Mouse (Mus musculus) B cell, adult 2 months (primary cell): ENCODE data around the gene Gstp3.
"Not testable (repeated sequence)": the region's sequence is repeated elsewhere in the genome, so short reads cannot be mapped to it uniquely, and the experiment has no call there.

ENCODE experiments used
- DNase-seq, 2 experiments: peaks; one replicate each; pipeline ENCODE4 v3.0.0; 2022

The Gstp3 gene

DNA sequence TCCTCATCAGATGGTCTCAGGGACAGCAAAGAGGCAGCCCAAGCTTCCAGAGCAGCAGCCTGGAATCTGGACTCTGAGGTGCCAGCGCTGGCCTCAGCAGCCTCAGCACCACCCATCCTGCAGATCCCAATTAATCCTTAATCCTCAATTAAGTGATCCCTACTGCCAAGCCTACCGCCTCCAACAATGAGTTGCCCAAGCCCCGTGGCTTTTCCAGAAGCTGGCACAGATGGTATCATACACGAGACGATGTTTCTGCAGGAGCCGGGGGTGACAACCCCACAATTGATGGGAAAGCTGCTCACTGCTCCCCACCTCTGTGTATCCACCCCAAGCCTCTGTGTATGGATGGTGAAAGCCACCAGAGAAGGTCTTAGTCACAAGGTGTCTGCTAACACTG, 29.8 kb upstream of the Gstp3 start:
- DNase-seq: no peak

DNA sequence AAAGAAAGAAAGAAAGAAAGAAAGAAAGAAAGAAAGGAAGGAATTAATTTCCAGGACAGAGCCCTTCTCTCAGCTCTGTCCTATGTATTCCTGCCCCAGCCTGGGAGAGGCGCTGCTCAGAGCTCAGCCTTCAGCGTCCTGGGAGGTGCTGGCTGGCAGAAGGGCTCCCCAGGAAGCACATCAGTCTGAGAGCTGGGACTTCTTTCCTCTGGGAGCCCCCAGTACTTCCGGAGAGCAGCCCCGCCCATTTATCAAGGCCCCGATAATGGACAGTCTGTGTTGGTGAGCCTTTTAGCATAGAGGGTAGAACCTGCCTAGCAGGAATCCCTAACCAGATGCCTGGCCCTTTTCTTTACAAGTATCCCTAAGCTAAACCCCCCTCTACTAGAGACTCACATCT, 28.8 kb upstream of the Gstp3 start:
- no peak for DNase-seq

DNA sequence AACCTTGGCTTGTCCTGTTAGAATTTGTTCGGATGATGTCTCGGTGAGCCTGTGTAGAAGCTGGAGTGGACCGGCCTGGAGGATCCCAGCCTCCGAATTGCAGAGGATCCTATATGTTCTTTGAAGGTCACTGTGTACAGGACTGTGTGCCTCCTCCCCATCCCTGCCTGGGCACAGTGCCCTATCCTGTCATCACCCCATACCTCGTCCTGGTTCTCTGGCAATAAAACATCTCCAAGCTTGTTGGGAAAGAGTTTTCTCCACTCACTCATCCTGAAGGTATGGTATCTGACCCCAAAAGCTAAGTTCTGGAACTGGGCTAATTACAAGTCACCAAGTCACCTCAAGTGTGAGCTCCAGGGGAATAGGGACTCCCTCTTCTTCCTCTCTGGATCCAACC, 27.7 kb upstream of the Gstp3 start:
- no peak for DNase-seq

DNA sequence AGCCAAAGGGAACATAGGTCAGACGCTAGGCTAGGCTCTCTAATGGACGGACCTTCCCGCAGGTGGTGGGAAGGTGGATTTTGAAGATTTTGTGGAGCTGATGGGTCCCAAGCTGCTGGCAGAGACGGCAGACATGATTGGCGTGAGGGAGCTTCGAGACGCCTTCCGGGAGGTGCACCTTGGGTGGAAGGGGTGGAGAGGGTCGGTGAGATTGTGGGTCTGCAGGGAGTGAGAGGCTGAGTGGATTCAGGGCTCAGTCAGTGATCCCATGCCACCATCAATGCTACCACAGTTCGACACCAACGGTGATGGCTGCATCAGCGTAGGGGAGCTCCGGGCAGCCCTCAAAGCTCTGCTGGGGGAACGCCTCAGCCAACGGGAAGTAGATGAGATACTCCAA, 26.8 kb upstream of the Gstp3 start:
- DNase-seq: no peak

DNA sequence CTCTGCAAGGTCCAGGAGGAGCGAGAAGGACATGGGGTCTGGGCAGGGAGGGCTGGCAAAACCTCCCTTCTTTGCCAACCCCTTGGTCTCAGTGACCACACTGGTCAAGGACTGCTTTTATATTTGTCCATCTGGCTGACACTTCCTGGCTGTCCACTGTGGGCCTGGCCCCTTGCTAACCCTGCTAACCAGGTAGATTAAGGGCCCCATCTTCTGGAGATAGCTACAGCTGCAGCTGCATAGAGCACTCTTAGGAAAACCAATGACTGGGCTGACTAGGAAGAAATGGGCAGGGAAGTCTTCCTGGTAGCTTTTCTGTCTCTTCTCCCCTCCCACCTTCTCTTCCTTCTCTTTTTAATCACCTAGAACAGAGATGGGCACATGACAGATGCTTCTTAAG, 25.6 kb upstream of the Gstp3 start:
- no peak for DNase-seq

DNA sequence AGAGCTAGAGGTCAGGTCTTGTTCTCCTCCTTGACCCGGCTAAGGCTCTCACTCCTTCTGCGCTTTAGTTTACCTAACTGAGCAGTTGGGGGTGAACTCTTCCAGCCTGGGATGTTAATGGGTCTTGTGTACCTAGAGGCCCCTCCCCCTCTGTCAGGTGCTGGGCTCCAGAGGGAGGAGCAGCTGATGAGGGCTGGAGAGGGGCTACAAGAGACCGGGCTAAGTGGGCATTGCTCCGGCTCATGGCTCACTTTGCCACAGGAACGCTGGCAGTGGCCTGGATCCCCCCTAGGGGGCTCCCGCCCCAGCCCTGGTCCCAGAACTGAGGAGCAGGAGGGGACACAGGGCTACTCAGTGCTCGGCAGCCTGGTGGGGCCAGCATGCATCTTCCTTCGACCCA, 24.5 kb upstream of the Gstp3 start:
- DNase-seq: no peak

DNA sequence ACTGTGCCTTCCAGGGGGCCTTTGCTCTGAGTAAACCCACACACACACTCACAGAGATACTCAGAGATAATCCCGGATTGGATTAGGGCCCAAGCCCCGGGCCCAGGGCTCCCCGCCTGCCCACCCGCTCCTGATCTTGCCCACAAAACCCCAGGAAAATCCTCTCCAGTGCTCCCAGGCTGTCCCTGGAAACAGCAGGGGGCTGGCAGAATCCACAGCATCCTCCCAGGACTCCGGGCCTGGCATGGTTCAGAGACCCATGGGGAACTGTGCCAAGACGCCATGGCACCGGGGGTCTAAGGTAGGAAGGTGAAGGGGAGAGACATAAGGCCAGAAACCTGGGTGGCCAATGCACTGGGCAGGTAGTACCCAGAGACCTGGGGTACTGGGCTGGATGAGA, 23.9 kb upstream of the Gstp3 start:
- no peak for DNase-seq

DNA sequence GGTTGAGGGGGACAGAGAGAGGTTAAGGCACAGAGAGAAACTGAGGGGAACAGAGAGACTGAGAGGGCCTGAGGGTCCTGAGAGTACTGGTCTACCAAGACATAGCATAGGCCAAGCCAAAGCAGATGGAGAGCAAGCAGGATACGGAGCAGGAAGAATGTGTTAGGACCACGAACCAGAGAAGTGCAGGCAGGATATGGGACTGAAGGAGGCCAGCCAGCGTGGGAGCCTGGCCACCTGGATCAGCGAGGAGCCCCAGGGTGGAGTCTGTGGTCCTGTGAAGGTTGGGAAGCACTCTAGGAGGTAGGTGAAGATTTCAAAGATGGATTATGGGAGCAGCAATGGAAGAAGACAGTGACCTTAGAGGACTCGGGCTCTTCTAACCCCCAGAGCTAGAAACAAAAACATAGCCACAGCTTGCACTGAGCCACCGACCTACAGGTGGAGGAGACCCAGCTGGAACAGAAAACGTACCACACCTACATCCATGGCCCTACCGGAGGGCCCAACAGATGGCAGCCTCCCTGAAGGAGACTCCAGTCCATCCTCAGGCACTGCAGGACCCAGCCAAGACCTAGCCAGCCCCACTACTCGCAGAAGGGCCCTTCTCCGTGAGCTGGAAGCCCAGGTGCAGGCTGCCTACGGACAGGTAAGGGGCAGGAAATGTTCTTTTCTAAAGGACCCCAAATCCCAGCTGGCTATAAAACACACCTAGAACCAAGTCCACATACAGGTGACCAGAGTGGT, 23.0 kb upstream of the Gstp3 start:
- no peak for DNase-seq

DNA sequence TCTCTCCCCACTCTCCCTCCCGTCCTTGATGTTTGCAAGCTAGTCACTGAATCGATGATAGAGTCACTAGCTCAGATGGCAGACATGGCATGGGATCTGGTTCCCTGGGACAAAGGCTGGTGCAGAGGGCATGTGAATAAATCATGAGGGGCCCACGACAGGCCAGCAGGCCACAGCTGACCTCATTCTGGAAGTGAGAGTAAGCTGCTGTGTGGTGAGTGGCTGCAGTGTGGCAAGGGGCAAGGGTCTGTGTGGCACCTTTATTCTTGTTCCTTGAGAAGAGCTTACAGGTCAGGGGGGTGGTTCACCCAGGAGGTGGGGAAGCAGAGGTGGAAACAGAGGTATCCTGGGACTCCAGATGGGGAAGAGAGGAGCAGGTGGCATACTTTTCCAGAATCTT, 22.0 kb upstream of the Gstp3 start, which contains the start of gene Cabp2:
Gene Cabp2, plus strand, starts transcription at position 185 of the 400 bp plus-strand sequence.
- no peak for DNase-seq

DNA sequence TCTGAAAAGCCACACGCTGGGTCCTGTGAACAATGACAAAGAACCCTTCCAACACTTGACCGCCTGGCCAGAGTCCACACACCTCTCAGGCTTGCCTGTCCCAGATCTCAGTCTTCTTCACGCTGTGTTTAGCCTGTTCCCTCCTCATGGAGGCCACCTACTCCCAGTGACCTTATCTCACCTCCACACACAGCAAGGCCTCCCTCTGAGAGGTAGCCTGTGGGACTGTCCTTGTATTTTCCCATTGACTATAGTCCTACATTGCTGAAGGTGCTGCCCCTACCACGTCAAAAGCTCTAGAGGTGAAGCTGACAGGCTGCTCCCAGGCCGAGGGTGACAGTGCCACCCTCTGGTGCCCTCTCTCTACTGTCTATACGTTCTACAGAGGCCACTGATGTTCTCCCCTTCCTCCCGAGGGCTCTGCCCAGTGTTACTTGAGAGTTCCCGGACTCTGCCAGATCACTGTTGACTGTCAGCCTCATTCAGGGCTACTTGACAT, 21.2 kb upstream of the Gstp3 start:
- DNase-seq: no peak

DNA sequence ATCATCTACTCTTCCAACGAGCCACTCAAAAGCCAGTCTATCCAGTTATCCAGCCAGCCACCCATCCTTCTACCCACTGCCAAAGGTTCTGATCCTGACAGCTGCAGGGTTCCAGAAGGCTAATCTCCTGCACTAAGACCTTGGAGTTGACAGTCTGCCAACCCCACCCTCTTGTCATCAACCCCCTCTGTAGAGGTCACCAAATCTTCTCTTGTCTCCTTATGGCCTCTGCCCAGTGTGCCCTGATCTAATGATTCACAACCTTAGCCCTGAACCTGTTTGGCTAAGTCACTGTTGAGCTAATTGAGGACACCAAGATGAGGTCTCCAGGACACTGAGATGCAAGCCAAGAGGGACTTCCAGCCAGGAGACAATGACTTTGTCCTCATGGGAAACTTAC, 20.2 kb upstream of the Gstp3 start:
- DNase-seq: no peak

DNA sequence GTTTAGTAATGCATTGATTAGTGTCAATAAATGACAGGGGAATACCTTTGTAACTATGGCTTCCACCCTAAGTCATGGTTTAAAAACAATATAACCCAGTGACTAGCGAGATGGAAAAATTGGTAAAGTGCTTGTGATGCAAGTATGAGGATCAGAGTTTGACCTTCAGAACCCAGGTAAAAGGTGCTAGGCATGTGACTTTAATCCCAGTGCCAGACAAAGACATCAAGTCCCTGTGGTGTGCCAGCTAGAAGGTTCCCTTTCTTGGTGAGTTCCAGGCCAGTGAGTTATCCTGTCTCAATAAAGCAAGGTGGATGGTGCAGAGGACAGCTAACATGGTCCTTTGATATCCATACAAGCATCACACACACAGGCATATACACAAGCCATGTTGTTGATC, 16.2 kb upstream of the Gstp3 start:
- DNase-seq: no peak

DNA sequence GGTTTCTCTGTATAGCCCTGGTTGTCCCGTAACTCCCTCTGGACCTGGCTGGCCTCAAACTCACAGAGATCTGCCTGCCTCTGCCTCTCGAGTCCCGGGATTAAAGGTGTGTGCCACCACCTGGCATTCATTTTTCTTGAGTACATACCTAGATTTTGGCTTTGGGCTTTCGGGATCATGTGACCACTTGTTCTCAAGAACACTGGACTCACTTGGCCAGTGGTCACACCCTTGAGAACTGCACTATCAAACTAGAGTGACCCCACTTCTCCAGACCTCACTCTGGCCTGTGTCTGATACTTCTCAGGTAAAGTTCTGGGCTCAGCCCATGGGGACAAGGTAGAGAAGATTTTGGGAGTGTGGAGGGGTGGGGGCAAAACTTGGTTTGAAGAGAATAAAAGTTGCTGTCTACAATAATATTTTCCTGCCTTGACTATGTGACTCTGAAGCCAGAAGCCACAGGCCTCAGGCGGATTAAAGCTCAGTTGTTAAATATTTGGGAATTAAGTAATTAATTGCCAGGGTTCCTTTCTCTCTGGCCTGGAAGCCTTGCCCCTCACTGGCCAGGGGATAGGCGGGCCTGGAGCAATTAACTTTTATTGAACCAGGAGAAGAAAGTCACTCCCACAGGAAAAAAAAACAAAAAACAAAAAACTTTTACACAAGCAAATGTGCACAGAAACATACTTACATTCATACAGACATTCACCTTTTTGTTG, 13.5 kb upstream of the Gstp3 start:
- DNase-seq: no peak

DNA sequence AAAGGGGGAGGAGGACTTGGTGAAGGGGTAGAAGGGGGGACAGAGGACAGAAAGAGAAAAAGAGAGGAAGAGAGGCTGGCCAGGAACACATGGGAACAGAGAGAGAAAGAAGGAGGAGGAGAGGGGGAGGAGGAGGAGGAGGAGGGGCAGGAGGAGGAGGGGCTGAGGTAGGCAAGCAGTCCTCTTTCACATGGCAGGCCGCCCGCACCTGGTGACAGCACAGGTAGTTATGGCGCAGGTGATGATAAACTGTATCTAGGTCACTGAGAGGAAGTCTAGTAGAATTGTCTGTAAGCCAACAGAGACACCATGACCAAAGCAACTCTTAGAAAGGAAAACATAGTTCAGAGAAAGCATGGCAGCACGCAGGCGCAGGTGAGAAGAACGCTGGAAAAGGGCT, 12.0 kb upstream of the Gstp3 start:
- DNase-seq: no peak

DNA sequence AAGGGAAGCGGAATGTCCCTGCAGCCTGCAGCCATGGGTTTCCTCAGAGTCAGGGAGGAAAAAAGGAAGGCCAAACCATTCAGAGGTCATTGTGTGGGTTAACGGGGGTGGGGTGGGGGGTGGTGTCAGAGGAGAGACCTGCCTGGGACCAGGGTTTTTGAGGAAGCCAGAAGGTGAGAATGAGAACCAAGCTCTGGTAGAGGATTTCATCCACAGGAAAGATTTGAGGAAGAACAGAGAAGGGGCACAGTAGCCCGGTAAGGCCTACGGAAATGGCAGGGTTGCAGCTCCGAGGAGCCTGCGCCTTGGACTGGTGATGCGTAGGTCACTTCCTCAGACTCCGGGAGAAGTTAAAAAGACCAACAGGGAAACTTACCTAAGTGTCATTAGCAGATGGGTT, 11.4 kb upstream of the Gstp3 start:
- no peak for DNase-seq

DNA sequence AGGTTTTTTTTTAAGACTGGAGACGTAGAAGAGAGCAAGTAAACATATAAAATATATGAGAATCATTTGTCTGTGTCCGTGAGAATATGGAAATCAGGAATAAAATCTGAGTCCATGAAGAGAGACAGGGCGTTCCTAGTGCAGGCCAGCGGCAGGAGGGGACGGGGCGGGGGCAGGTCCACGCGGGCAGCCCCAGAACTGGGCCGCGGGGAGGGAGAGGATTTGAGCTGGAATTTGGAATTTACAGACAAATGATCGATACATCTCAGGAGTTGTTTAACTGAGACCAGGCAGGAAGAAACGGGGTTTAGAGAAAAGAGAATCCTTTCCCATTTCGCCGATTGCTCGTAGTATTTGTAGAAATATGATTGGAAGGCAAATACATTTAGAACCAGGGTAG, 10.9 kb upstream of the Gstp3 start:
- no peak for DNase-seq

DNA sequence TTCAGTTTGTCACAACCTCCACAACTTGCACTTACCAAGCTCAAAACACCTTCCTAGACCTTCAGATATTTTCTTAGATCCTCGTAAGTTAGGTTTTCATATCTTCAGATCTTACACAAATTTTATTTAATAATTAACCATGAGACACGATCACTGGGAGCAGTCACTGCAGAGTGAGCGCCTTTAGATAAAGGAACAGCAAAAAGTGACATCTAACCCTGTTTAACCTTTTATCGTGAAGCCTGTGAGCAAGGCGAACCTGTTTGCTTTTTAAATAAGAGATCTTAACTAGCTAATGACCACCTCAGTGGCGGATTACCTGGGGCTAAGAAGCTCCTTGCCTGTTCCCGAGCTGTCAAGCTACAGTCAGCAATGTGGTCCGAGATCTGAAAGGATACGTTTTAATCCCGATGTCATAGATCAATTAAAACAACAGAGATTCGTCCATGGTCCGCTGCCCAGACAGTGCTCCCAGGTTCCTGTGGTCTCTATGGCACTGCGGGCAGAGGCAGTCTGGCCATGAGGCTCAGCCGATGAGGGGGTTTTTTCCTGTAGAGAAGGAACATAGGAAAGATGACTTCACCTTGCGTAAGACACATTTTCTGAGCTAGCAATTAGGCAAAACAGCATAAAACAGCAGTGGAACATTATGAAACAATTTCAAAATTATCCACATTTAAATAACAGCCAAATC, 9.5 kb upstream of the Gstp3 start:
- no peak for DNase-seq

DNA sequence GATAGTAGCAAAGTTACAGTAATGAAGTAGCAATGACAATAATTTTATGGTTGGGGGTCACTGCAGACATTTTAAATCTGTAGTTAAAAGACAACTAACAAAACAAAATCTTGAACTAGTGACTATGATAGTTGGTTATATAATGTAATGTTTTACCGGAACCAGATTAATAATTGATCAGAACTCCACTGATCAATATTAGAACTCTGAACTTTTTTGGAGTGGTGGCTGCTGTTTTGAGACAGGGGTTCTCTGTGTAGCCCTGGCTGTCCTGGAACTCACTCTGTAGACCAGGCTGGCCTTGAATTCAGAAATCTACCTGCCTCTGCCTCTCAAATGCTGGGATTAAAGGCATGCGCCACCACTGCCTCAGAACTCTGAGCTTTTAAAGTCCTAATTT, 8.9 kb upstream of the Gstp3 start:
- DNase-seq: not testable (repeated sequence)

DNA sequence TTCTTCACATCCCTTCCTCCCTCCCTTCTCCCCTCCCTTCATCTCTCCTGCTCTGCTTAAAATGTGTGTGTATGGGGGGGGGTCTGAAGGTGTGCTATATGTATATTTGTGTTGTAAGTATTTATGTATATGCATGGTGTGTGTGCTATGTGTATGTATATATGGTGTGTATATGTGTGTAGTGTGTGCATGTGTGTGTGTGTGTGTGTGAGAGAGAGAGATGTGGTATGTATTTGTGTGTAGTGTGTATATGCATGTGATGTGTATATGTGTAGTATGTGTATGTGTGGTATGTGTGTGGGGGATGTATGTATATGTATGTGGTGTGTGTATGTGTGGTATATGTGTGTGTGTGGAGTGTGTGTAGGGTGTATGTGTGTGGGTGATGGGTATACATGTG, 7.5 kb upstream of the Gstp3 start:
- DNase-seq: no peak

DNA sequence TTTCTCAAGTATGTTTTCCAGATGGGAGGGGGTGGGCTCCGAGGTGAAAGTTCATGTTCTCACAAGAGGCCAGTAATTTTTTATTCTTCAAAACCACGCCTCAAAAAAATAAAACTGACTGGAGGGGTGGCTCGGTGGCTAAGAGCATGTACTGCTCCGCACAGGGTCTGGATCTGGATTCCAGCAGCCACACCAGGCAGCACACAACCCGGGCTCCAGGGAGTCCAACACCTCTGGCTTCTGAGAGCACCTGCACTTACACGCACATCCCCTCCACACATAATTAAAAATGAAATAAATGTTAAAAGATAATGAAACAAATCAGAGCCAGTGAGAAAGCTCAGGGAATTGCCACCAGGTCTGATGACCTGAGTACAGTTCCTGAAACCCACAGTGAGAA, 6.9 kb upstream of the Gstp3 start:
- DNase-seq: no peak

DNA sequence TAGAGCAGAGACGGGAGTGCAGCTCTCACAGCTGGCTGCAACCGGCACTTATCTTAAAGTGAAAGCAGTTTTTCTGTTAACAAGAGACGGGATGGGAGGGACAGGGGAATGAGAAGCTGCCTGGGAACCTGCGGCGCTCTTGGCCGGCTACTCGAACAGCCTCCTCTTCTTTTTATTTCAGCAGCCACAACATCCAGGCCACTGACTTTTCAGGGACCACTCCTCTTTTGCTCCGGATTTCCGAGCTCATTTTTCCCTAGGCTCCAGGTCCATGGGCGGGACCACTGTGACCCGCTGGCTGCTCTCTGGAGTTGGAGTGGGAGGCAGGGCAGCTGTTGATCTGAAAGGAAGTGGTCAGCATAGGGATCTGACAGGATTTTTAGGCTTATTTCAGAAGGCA, 5.1 kb upstream of the Gstp3 start:
- DNase-seq: not testable (repeated sequence)

DNA sequence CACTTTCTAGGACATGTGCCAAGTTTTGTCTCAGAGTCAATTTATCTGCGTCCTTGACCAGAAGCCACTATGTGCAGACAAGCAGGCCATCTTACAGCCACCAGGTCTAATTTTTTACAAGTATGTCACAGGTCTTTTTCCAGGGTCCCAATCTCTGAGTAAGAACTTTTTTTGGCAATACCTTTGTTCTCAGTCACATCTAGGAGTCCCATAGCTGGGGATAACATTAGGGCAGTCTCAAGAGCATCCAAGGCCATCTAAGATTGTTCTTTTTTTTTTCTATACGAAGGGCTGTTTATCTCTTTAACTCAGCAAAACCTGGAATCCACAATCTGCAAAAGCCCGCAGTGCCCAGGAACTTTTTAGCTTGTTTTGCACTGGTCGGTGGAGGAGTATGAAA, 4.0 kb upstream of the Gstp3 start:
- not testable (repeated sequence) for DNase-seq

DNA sequence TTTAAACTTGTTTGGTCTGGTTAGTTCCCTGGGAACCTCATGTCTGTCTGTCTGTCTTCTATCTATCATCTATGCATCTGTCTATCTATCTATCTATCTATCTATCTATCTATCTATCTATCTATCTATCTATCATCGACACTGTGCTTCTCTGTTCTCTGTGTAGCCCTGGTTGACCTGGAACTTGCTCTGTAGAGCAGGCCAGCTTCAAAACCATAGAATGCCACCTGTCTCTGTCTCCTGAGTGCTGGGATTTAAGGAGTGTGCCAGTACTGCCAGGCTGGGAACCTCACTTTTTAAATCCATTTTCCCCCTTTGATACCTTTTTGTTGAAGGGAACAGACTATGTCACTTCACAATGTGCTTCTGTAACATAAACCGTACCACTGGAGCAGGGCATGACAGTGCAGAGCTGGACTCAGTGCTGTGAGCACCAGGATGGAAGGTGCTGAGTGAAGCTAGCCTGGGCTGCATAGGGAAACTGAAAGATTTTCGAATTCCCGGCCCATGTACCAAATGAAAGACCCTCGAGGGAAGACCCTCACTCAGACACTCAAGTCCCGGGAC, 1.6 kb upstream of the Gstp3 start:
- DNase-seq: no peak
